Mouse (Mus musculus) monocyte, adult 2 months (primary cell): ENCODE measurements around the gene Alkal2.

Experiments
- DNase-seq, 2 experiments: peaks; one replicate each; pipeline ENCODE4 v3.0.0; 2022; ENCODE audit warnings: low spot score in 2 of 2, low read depth in 1 of 2

Alkal2 gene

DNA sequence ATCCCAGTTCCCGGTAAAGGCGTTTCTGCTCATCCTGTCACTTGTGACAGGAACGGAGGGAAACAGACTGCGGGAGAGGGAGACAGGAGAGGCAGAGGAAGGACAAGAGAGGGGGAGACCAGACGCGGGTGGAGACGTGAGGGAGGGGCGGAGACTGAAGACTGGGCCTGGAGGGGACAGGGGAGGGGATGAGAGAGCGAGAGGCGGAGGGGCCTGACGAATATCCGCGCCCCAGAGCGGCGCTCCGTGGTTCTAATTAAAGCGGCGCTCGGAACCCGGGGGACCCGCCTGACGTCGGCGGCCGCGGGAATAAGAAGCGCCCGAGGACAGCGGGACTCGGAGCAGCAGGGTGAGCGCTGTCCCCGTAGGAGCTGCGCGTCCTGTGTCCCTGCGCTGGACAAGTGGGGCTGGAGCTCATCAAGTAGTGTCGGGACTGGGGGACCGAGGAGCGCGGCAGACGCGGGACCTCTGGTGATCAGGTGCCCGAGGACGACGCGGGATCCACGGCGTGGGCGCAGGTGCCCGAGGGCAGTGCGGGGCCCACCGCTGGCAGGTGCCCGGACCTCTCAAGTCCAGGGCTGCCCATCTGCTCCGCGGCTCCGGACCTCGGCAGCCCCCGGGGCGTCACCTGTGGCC lies at the start of gene Alkal2:
Gene Alkal2, plus strand, starts transcription at position 337 of the 636 bp plus-strand sequence.
- no peak for DNase-seq

- DNase-seq, result no peak
Measured at GRCm38 (mm10) chr12:30848521-30848920, 35.6 kb upstream of the Alkal2 start.

- DNase-seq, result no peak
Measured at GRCm38 (mm10) chr12:30850902-30851301, 33.2 kb upstream of the Alkal2 start.

GRCm38 (mm10) chr12:30851871-30852270 lies 32.3 kb upstream of the Alkal2 start:
- no peak for DNase-seq

- no peak for DNase-seq
Measured at GRCm38 (mm10) chr12:30855442-30856159, 28.5 kb upstream of the Alkal2 start.

GRCm38 (mm10) chr12:30856172-30856571 lies 27.9 kb upstream of the Alkal2 start:
- no peak for DNase-seq

DNA sequence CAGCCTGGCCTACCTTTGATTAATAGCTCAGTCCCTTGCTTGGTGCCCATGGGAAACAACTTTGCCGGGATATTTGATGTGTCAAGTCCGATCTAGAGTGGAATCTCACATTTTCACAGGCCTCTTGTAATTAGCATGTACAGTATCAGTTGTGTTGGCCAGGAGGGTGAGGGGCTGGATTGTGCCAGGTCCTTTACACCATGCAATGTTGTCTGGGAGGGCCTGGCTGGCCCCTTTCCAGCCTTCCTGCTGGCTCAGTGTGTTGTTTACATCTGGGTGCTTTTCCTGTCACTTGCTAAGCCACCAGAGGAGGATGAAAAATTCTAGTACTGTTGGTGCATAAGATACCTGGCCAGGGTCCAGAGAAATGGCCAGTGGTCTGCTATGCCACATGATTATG lies 19.8 kb upstream of the Alkal2 start:
- no peak for DNase-seq

GRCm38 (mm10) chr12:30865781-30866180 lies 18.3 kb upstream of the Alkal2 start:
- DNase-seq, result no peak

- DNase-seq, result no peak
Measured at GRCm38 (mm10) chr12:30879447-30879846, 4.7 kb upstream of the Alkal2 start.

DNA sequence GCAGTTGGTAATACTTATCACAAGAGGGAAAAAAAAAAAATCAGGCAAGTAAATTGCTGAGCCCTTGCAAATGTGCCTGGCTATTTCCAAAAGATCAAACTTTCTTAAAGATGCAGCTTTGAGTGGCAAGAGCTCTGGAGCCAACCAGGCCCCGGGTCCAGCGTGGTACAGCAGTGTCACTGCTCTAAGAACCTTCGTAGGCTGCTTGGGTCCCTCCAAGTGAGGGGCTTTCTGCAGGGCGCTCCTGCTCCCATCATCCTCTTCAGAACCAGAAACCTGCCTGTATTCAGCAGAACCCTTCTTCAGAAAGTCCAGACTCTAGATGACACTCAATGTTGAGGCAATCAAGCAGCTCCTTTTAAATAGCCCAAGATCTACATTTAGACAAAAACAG lies 533 bp upstream of the Alkal2 start:
- DNase-seq, result no peak

- no peak for DNase-seq
Measured at GRCm38 (mm10) chr12:30884622-30885230, 604 bp downstream of the Alkal2 start.

DNA sequence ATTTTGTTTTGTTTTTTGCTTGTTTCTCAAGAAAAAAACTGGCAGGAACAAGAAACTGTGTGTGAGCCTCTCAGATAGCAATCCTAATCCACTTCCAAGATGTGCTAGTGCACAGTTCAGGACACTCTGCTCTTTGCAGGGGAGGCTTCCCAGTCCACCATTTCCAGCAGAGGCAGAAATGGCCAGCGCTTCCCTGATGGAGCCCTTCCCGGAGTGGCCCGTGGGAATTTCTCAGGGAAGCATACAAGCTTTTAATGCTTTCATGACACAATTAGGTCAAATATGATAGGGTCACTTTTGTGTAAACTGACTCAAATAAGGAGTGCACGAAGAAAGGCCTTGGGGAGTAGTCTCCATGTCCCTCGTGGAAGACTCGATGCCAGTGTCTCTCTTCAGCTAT lies 1.8 kb downstream of the Alkal2 start:
- no peak for DNase-seq

DNA sequence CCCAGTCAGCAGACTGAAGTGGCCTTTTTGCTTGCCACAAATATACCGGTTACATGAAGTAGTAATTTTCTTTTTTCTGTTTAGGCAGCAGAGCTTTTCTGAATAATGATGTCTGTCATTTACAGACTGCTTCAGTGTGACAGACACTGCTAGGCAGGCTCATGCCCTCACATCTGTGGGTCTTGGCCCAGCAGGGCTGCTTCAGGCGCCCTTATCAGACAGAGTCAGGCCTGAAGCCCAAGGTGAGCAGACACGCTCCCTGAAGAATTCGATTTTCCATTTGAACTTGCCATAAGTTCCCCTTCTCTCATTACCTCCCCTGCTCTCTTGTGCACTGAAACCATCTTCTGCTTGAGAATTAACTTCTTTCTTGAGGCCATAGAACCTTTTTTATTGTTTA lies 3.9 kb downstream of the Alkal2 start:
- no peak for DNase-seq

DNA sequence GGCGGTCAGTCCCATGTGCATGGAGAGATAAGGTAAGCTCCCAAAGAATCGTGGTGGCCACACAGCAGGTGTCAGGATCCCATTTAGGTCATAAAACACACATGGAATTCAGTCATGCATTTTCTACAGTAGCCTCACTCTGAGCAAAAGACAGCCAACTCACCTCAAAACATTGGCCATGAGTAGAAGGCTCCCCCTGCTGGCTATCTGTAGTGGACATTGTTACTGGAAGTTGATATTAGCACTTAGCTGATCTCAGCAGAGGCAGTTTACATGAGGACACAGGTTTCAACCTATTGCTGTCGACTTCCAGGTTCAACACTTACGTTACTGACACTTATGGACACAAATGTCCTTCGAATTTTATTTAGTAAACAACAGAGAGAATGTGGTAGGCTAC lies 5.9 kb downstream of the Alkal2 start:
- DNase-seq, result no peak

- no peak for DNase-seq
Measured at GRCm38 (mm10) chr12:30891438-30891837, 7.3 kb downstream of the Alkal2 start.

DNA sequence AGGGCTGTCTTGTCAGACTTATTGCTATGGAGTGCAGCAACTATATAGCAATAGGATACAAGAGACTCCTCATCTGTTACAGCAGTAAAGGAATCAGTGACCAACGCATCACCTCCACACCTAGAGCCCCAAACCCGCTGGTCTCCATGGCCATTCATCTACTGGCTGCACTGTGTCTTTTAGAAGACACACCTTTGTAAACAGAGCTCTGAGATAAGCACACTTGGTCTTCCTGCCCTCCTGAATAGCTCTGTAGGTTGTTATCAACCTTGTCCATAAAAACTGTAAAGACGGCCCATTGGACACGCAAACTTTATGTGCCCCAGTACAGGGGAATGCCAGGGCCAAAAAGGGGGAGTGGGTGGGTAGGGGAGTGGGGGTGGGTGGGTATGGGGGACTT lies 12.9 kb downstream of the Alkal2 start:
- DNase-seq, result no peak

DNA sequence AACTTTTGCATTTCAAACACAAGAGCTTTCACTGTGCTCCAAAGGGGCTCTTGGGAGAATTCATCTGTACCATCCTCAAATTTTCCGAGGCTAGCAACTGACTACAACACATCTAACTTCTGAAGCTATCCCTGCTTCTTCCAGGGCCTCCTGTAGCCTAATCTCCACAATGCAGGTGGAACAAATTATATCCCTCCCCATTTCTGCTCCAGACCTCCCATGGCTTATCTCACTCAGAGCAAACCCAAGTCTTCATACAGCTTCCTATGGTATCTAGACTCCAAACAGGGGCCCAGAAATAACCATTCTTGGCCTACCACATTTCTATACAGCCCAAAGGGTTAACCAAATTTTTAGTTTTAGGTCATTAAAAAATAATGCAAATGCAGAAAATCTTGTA lies 24.5 kb downstream of the Alkal2 start:
- no peak for DNase-seq

DNA sequence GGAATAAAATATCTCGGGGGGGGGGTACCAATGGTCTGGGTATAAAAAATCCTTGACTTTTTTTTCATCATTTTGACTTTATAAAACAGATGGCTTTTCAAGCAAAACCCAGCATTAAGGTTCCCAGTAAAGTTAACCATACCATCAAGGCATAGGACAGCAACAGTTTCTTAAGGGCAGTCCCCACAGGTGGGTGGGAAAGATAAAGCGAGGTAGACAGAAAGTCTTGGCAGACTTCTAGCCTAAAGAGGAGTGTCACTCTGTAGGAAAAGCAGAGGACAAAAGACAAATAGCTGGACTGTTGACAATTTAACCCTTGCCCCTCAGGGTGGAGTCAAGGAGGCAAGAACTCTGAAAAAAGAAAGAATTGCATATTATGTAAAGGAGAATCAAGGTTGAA lies 25.8 kb downstream of the Alkal2 start:
- DNase-seq, result no peak

GRCm38 (mm10) chr12:30910860-30911259 lies 26.7 kb downstream of the Alkal2 start:
- DNase-seq, result no peak

- peak; percentile 78 to 92 for DNase-seq
Measured at GRCm38 (mm10) chr12:30911261-30912047, 27.3 kb downstream of the Alkal2 start, which contains the start of the genes Acp1 and Sh3yl1. Acp1 (minus strand) TSS chr12:30911589. Sh3yl1 (plus strand) TSS chr12:30911668.

DNA sequence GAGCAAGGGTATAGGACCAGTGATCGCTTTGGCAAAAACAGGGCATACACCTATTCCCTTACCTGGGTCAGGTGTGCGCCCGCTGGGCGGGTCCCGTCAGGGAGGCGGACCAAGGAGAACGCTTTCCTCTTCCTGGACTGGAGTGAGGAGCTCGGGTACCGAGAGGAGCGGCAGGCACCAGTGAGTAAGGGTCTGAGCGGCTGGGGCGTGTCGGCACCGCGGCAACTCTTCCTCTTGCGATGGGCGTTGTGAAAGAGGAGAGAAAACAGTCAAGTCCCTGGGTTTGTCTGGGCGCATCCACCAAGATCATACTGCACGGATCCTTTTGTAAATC lies 27.9 kb downstream of the Alkal2 start:
- DNase-seq, result no peak

- DNase-seq, result no peak
Measured at GRCm38 (mm10) chr12:30912840-30913239, 28.7 kb downstream of the Alkal2 start.
